Mouse (Mus musculus): ENCODE measurements at regions not wholly inside any gene's neighbourhood (a gene's known extent, or its start where the extent isn't known, plus 50 kb on each side); places are given as distances from the start of the nearest gene placed in this dataset.

DNA sequence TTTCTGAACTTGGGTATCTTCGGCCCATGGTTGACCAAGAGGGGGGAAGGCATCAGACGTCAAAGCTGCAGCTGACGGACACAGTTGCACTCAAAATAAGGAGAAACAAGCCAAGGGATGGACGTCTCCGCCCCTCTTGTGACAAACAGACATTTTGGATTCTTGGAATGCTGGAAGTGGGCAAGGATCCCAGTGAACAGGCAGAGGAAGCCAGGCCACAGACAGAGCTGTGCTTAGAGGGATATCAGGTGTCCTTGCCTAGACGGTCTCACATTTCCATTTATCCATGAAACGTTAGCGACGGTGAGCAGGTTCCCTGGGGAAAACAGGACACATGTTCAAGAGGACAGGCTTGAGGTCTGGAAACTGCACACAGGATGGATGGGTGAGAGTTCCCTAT lies 191.2 kb downstream of the Hs3st3b1 start:
- TF ChIP-seq POLR2A (IDR thresholded peaks at IDR 0.05; ENCODE audit: low read depth, low read length) (no peak), CTCF (IDR thresholded peaks at IDR 0.05; ENCODE audit: extremely low read depth, insufficient read length, insufficient replicate concordance, low read depth, low read length) (no peak)

All from small intestine, adult 2 months (tissue).